In genomic region chr1:152273430-152273829, GRCm38 (mm10) we compare ENCODE assay signal across 26 mouse cellular contexts.
DNase-seq lines count a peak whose midpoint lies in the region; ATAC-seq and TF ChIP-seq lines count a peak whose summit lies in the region.
"Had no signal": no experiment of that assay in that cellular context is flagged by ENCODE, and none has a peak within 500 bp of the region (broad histone marks: within the 10 kb centered on the region; RNA-seq: fewer than 3 reads in every experiment).

No protein-coding gene starts in this region.

- TF ChIP-seq CTCF in kidney, adult 2 months (conservative IDR thresholded peaks at IDR 0.05; ENCODE audit: insufficient read depth, insufficient read length, low read depth, low read length): no peak
- TF ChIP-seq CTCF in kidney, postnatal 0 days (IDR thresholded peaks at IDR 0.05; ENCODE audit: low read depth): no peak

- WGBS in kidney, adult 2 months: 38% methylated on average over 1 of the region's 1 CpGs
- WGBS in liver, embryonic 16.5 days (ENCODE audit: insufficient replicate concordance): 61% methylated on average over 1 of the region's 1 CpGs
- WGBS in liver, embryonic 11.5 days: 63% methylated on average over 1 of the region's 1 CpGs
- WGBS in kidney, postnatal 0 days: 44% methylated on average over 1 of the region's 1 CpGs

- H3K36me3 ChIP-seq in kidney, adult 2 months (ENCODE audit: control insufficient read depth, insufficient read depth, low read length): no peaks in the 10 kb centered on the region
- no peaks in the 10 kb centered on the region for H3K36me3 ChIP-seq in liver, embryonic 16.5 days (ENCODE audit: control insufficient read depth, insufficient read depth)
- no peaks in the 10 kb centered on the region for H3K36me3 ChIP-seq in liver, embryonic 11.5 days (ENCODE audit: control insufficient read depth, insufficient read depth, low read length)
- H3K36me3 ChIP-seq in kidney, postnatal 0 days (ENCODE audit: insufficient read depth, low read length): no peaks in the 10 kb centered on the region
- H3K36me3 ChIP-seq: embryonic facial prominence, embryonic 12.5 days; heart, embryonic 13.5 days; stomach, embryonic 15.5 days had no signal

- no peak overlapping the region for H3K27ac ChIP-seq in kidney, adult 2 months (ENCODE audit: insufficient read depth, low read depth, low read length)
- H3K27ac ChIP-seq in liver, embryonic 16.5 days (ENCODE audit: low read length): no peak overlapping the region
- no peak overlapping the region for H3K27ac ChIP-seq in liver, embryonic 11.5 days (ENCODE audit: low read depth, low read length)
- no peak overlapping the region for H3K27ac ChIP-seq in kidney, postnatal 0 days
- H3K27ac ChIP-seq: embryonic facial prominence, embryonic 12.5 days; heart, embryonic 13.5 days; hindbrain, postnatal 0 days; layer of hippocampus, adult 2 months; liver, embryonic 14.5 days; macrophage; stomach, embryonic 15.5 days had no signal

- H3K4me1 ChIP-seq in kidney, adult 2 months (ENCODE audit: control insufficient read depth, insufficient read depth, low read length): no peaks in the 10 kb centered on the region; the same call in 1 of the 2 replicates
- H3K4me1 ChIP-seq in liver, embryonic 16.5 days (ENCODE audit: control insufficient read depth, low read depth, low read length): no peaks in the 10 kb centered on the region
- no peaks in the 10 kb centered on the region; the same call in 1 of the 2 replicates for H3K4me1 ChIP-seq in liver, embryonic 11.5 days (replicated peaks; ENCODE audit: control insufficient read depth, insufficient read depth, low read length)
- H3K4me1 ChIP-seq in kidney, postnatal 0 days (replicated peaks; ENCODE audit: insufficient read depth, low read length): no peaks in the 10 kb centered on the region
- H3K4me1 ChIP-seq: embryonic facial prominence, embryonic 12.5 days; stomach, embryonic 15.5 days had no signal

- no peak overlapping the region for H3K9ac ChIP-seq in liver, embryonic 16.5 days (ENCODE audit: low read depth, low read length)
- H3K9ac ChIP-seq in liver, embryonic 11.5 days (ENCODE audit: low read depth, low read length): no peak overlapping the region
- no peak overlapping the region for H3K9ac ChIP-seq in kidney, postnatal 0 days (ENCODE audit: low read depth, low read length)
- H3K9ac ChIP-seq: embryonic facial prominence, embryonic 12.5 days; forebrain, postnatal 0 days; heart, embryonic 13.5 days; liver, embryonic 14.5 days; stomach, embryonic 15.5 days had no signal

- no peak for TF ChIP-seq POLR2A in kidney, adult 2 months (IDR thresholded peaks at IDR 0.05; ENCODE audit: low read depth, low read length)

- H3K9me3 ChIP-seq in liver, embryonic 16.5 days (replicated peaks; ENCODE audit: control insufficient read depth, low read length): no peaks in the 10 kb centered on the region
- H3K9me3 ChIP-seq in liver, embryonic 11.5 days (ENCODE audit: control insufficient read depth, low read length): no peaks in the 10 kb centered on the region
- H3K9me3 ChIP-seq in kidney, postnatal 0 days (replicated peaks; ENCODE audit: low read length): no peaks in the 10 kb centered on the region
- H3K9me3 ChIP-seq: embryonic facial prominence, embryonic 12.5 days; heart, embryonic 13.5 days; stomach, embryonic 15.5 days had no signal

- H3K4me2 ChIP-seq in liver, embryonic 16.5 days (ENCODE audit: low read depth, low read length): no peak overlapping the region
- H3K4me2 ChIP-seq in liver, embryonic 11.5 days: no peak overlapping the region
- H3K4me2 ChIP-seq in kidney, postnatal 0 days (ENCODE audit: low read length): no peak overlapping the region
- H3K4me2 ChIP-seq: embryonic facial prominence, embryonic 12.5 days; heart, embryonic 13.5 days; stomach, embryonic 15.5 days had no signal

- ATAC-seq in liver, embryonic 16.5 days (ENCODE audit: low read depth): peak; percentile 50
- no peak for ATAC-seq in liver, embryonic 11.5 days (replicated peaks; ENCODE audit: low FRiP score)
- 0 out of 2 replicates have a peak, but pooled peaks have one; percentile 54 for ATAC-seq in kidney, postnatal 0 days (replicated peaks; ENCODE audit: low FRiP score, low read depth)
- ATAC-seq: forebrain, postnatal 0 days; hindbrain, postnatal 0 days; intestine, embryonic 16.5 days; midbrain, embryonic 16.5 days had no signal

- H3K4me3 ChIP-seq in kidney, adult 2 months (ENCODE audit: insufficient read depth, low read depth, low read length): no peak overlapping the region
- H3K4me3 ChIP-seq in liver, embryonic 16.5 days (ENCODE audit: low read depth, low read length): no peak overlapping the region
- H3K4me3 ChIP-seq in liver, embryonic 11.5 days (ENCODE audit: low read depth, low read length): no peak overlapping the region
- no peak overlapping the region for H3K4me3 ChIP-seq in kidney, postnatal 0 days (replicated peaks; ENCODE audit: low read depth, low read length)
- H3K4me3 ChIP-seq: embryonic facial prominence, embryonic 12.5 days; heart, embryonic 13.5 days; layer of hippocampus, adult 2 months; stomach, embryonic 15.5 days had no signal

- peak; percentile 65 for DNase-seq in kidney, adult 2 months
- no peak for DNase-seq in kidney, adult 18-20 months
- DNase-seq in liver, embryonic 11.5 days (ENCODE audit: low spot score): no peak
- DNase-seq in kidney, postnatal 0 days (ENCODE audit: low spot score): peak; percentile 75
- DNase-seq in kidney, postnatal 36 days: peak; percentile 25 to 44
- no peak for DNase-seq in spleen, postnatal 14 days (ENCODE audit: low spot score in 2 of 2)
- DNase-seq: cerebellum, adult 18-20 months; cerebellum, postnatal 14 days; forebrain, postnatal 0 days; gastrocnemius, postnatal 14 days; heart, adult 18-20 months; heart, postnatal 14 days; layer of hippocampus, postnatal 36 days; right cerebral cortex, postnatal 4 days; thymus, adult 18-20 months; thymus, postnatal 4 days had no signal

- no peaks in the 10 kb centered on the region for H3K27me3 ChIP-seq in kidney, adult 2 months (replicated peaks; ENCODE audit: control insufficient read depth, insufficient read depth, low read length)
- H3K27me3 ChIP-seq in liver, embryonic 16.5 days (ENCODE audit: control insufficient read depth, insufficient read depth, low read depth, low read length): no peaks in the 10 kb centered on the region
- H3K27me3 ChIP-seq in liver, embryonic 11.5 days (replicated peaks; ENCODE audit: control insufficient read depth, insufficient read depth, low read length): no peaks in the 10 kb centered on the region
- no peaks in the 10 kb centered on the region for H3K27me3 ChIP-seq in kidney, postnatal 0 days (ENCODE audit: insufficient read depth, low read length)
- H3K27me3 ChIP-seq: embryonic facial prominence, embryonic 12.5 days; heart, embryonic 13.5 days; stomach, embryonic 15.5 days had no signal

Comparison
In these comparisons a context has a peak if more than half of its experiments do, and no peak if none do; other contexts are left out.
1. DNase-seq: peak in kidney, adult 2 months (single experiment), kidney, postnatal 0 days (single experiment) and kidney, postnatal 36 days (2 of 2); none in kidney, adult 18-20 months (single experiment), liver, embryonic 11.5 days (single experiment) and spleen, postnatal 14 days (0 of 2).